Mouse (Mus musculus) liver, embryonic 13.5 days (tissue): ENCODE results near the gene Ppp2r5b. TPM values are rescaled to one million over a fixed set of nuclear protein-coding genes. Genes with fewer than 3 reads are reported as not detected.
A peak's percentile ranks its signal among the peaks of the same experiment; 100 is the strongest.

Experiments
- ATAC-seq: fragments of 200-750 bp; cut with Nextera tagmentation; 2 replicates; pipeline ENCODE4 v1.8.0; 2017; ENCODE audit warnings: low read depth, mild to moderate bottlenecking, moderate number of reproducible peaks, moderate library complexity
- DNase-seq: peaks from one replicate; pipeline ENCODE4 v3.0.0; 2022
- H3K27ac ChIP-seq: fragments of 300-500 bp; sonication (generic); 2 replicates; pipeline ENCODE4 v1.5.1; 2015; ENCODE audit warnings: moderate library complexity, mild to moderate bottlenecking, inconsistent platforms
- H3K27me3 ChIP-seq: fragments of 300-500 bp; sonication (generic); 2 replicates; pipeline ENCODE4 v1.6.1; 2015; ENCODE audit warnings: mild to moderate bottlenecking, inconsistent platforms
- H3K36me3 ChIP-seq: fragments of 300-500 bp; sonication (generic); 2 replicates; pipeline ENCODE4 v1.6.1; 2015; ENCODE audit warnings: mild to moderate bottlenecking, inconsistent platforms
- H3K4me1 ChIP-seq: fragments of 300-500 bp; sonication (generic); replicated peaks from 2 replicates; pipeline ENCODE4 v1.6.1; 2015; ENCODE audit warnings: inconsistent platforms
- H3K4me2 ChIP-seq: fragments of 300-500 bp; sonication (generic); 2 replicates; pipeline ENCODE4 v1.6.1; 2015; ENCODE audit warnings: inconsistent platforms, mild to moderate bottlenecking, moderate library complexity
- H3K4me3 ChIP-seq: fragments of 300-500 bp; sonication (generic); replicated peaks from 2 replicates; pipeline ENCODE4 v1.5.1; 2015; ENCODE audit warnings: mild to moderate bottlenecking, inconsistent platforms
- H3K9ac ChIP-seq: fragments of 300-500 bp; sonication (generic); 2 replicates; pipeline ENCODE4 v1.6.1; 2015; ENCODE audit warnings: mild to moderate bottlenecking, inconsistent platforms
- H3K9me3 ChIP-seq: fragments of 300-500 bp; sonication (generic); replicated peaks from 2 replicates; pipeline ENCODE4 v1.6.1; 2016; ENCODE audit warnings: inconsistent platforms
- WGBS: fragments of 180-500 bp; shearing (Covaris S2); methylation state at CpG from one replicate; pipeline ENCODE4 v1.1.7; 2015; ENCODE audit not compliant: insufficient replicate concordance; 5-methylcytosine and 5-hydroxymethylcytosine counted together
- polyA plus RNA-seq: library from polyadenylated mRNA; unstranded; fragments of >200 nt; fragmentation: Nextera tagmentation; extraction: Ambion mirVana; gene quantifications from 2 replicates; pipeline ENCODE4 v1.2.1, GENCODE M21; 2015

Ppp2r5b gene
- polyA plus RNA-seq, 1 experiment from 2014 or later: 3.5 TPM

- Histone ChIP-seq H3K4me3 (no peak overlapping the region), H3K27me3 (no peaks in the 10 kb centered on the region), H3K4me2 (no peak overlapping the region), H3K9me3 (no peaks in the 10 kb centered on the region), H3K4me1 (peaks cover 13% of the 10 kb centered on the region), H3K9ac (no peak overlapping the region), H3K36me3 (peaks cover 83% of the 10 kb centered on the region), H3K27ac (no peak overlapping the region)
- DNase-seq (no peak), ATAC-seq (no peak)
- WGBS: 87% methylated on average over 29 of the region's 29 CpGs
Observed at GRCm38 (mm10) chr19:6247526-6248300, 12.0 kb upstream of the Ppp2r5b start.

DNA sequence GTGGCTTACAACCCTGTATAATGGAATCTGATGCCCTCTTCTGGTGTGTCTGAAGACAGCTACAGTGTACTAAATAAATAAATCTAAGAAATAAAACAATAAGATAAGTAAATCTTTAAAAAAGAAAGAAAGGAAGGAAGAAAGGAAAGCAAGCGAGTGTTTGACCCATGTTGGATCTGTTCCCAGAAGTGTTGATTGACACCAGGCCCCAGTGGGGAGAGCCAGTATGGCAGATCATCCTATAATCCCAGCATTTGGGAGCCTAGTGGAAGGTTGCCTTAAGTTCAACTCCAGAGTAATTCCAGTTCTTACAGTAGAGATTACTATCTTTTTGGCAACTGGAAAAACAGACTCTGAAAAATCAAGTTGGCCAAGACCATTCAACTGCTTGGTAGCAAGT is 10.1 kb upstream of the Ppp2r5b start:
- ATAC-seq (no peak), DNase-seq (no peak)
- H3K27me3 ChIP-seq: no peaks in the 10 kb centered on the region
- H3K4me3 ChIP-seq: no peak overlapping the region
- 72% methylated on average over 1 of the region's 1 CpGs for WGBS
- peaks cover 64% of the 10 kb centered on the region for H3K36me3 ChIP-seq
- no peak overlapping the region for H3K27ac ChIP-seq
- H3K4me1 ChIP-seq: peaks cover 24% of the 10 kb centered on the region
- no peak overlapping the region for H3K9ac ChIP-seq
- no peaks in the 10 kb centered on the region for H3K9me3 ChIP-seq
- H3K4me2 ChIP-seq: no peak overlapping the region

DNA sequence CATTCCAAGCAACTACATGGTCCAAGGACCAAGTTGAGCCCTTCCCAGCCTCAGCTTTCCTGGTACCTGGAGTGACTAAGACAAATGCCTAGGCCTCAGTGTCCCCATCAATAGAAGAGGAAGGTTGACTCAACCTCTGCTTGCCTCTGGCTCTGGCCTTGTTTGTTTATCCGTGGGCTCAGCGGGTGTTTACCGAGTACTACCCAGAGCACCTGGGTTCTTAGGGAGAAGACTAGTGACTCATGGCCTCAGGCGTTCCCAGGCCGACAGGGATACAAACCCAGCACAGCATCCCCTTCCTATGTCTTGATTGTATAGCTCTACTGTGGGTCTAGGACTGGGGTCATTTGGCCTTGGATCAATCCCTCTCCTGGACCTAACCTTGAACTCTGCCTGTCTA is 7.6 kb upstream of the Ppp2r5b start:
- Histone ChIP-seq H3K9ac (peak overlapping the region; percentile 94; the same call in 1 of the 2 replicates), H3K27me3 (no peaks in the 10 kb centered on the region), H3K4me2 (peak overlapping the region; percentile 94), H3K9me3 (no peaks in the 10 kb centered on the region), H3K4me3 (peak overlapping the region; percentile 90), H3K27ac (peak overlapping the region; percentile 88; the same call in 1 of the 2 replicates), H3K36me3 (peaks cover 46% of the 10 kb centered on the region), H3K4me1 (peaks cover 48% of the 10 kb centered on the region)
- ATAC-seq (no peak), DNase-seq (no peak)
- WGBS: 78% methylated on average over 5 of the region's 5 CpGs

GRCm38 (mm10) chr19:6242281-6242680 is 6.6 kb upstream of the Ppp2r5b start:
- peaks cover 55% of the 10 kb centered on the region for H3K4me1 ChIP-seq
- peaks cover 36% of the 10 kb centered on the region for H3K36me3 ChIP-seq
- no peaks in the 10 kb centered on the region for H3K27me3 ChIP-seq
- WGBS: 0% methylated on average over 4 of the region's 4 CpGs
- peak; percentile 70 for DNase-seq
- peak overlapping the region; percentile 94 for H3K4me2 ChIP-seq
- H3K9me3 ChIP-seq: no peaks in the 10 kb centered on the region
- peak overlapping the region; percentile 94 for H3K9ac ChIP-seq
- H3K27ac ChIP-seq: peak overlapping the region; percentile 88
- H3K4me3 ChIP-seq: peak overlapping the region; percentile 90
- ATAC-seq: 0 out of 2 replicates have a peak, but pooled peaks have one; percentile 6

DNA sequence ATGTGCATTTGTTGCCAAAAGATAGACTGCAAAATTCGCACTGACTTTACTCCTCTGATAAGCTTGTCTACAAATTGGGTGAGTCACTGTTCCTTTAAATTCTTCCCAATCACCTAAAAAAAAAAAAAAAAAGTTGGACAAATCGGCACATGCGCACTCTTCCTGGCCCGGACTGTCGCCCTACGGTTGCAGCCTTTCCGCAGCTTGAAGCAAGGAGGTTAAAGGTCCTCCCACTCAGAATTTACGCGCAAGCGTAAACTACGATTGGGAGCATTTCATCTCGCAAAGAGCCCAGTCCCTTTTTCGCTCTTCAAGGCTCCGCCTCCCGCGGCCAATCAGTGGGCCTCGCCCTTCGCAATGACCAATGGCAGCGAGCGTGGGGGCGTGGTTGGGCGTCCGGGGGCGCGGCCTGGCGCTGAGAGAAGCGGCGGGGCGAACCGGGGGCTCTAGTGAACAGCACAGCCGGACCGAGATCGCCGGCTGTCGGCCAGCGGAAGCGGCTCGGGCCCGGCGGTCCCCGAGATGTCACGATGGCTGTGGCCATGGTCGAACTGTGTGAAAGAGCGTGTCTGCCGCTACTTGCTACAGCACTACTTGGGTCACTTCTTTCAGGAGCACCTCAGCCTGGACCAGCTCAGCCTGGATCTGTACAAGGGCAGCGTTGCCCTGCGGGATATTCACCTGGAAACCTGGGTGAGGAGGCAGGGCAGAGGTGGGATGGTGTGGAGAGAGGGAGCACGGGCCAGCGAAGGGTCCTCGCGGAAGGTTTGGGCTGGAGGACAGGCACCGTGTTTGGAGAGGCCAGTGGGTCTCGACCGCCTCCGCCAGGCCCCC is 5.8 kb upstream of the Ppp2r5b start, which contains the start of gene Atg2a:
TSS of gene Atg2a (plus strand) at position 395 of the 834 bp plus-strand sequence.
- under 1% methylated on average over 55 of the region's 55 CpGs for WGBS
- ATAC-seq: peak; percentile 88

DNA sequence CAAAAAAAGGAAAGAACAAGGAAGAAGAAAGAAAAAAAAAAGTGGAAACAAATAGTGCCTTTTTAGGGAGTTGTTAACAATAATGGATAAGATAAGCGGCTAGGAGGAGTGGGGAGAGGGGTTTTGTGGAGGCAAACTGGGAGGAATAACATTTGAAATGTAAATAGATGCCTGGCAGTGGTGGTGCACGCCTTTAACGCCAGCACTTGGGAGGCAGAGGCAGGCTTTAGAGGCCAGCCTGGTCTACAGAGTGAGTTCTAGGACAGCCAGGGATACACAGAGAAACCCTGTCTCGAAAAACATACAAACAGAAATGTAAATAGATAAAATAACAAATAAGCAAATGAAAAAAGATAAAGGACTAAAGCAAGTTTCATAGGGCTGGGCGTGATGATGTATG is 5.1 kb upstream of the Ppp2r5b start:
- Histone ChIP-seq H3K9me3 (no peaks in the 10 kb centered on the region), H3K4me3 (peak overlapping the region; percentile 41), H3K36me3 (peaks cover 21% of the 10 kb centered on the region), H3K27me3 (no peaks in the 10 kb centered on the region), H3K9ac (peak overlapping the region; percentile 62), H3K4me2 (peak overlapping the region; percentile 53), H3K27ac (peak overlapping the region; percentile 94), H3K4me1 (peaks cover 67% of the 10 kb centered on the region)
- DNase-seq (no peak), ATAC-seq (no peak)
- WGBS: 30% methylated on average over 5 of the region's 5 CpGs

More for the DNA sequence above, 5.8 kb upstream of the Ppp2r5b start, which contains the start of gene Atg2a:
- Histone ChIP-seq H3K9ac (peak within 1 kb of the TSS; percentile 94), H3K27ac (peak within 1 kb of the TSS; percentile 94), H3K27me3 (no peaks in the 10 kb centered on the region), H3K9me3 (no peaks in the 10 kb centered on the region), H3K4me1 (peaks cover 63% of the 10 kb centered on the region), H3K4me3 (peak within 1 kb of the TSS; percentile 90), H3K4me2 (peak within 1 kb of the TSS; percentile 94), H3K36me3 (peaks cover 28% of the 10 kb centered on the region)
- DNase-seq: peak; percentile 99

- 15% methylated on average over 1 of the region's 1 CpGs for WGBS
- peak overlapping the region; percentile 94 for H3K27ac ChIP-seq
- H3K9ac ChIP-seq: peak overlapping the region; percentile 62
Observed at GRCm38 (mm10) chr19:6240136-6240535, 4.5 kb upstream of the Ppp2r5b start.

DNA sequence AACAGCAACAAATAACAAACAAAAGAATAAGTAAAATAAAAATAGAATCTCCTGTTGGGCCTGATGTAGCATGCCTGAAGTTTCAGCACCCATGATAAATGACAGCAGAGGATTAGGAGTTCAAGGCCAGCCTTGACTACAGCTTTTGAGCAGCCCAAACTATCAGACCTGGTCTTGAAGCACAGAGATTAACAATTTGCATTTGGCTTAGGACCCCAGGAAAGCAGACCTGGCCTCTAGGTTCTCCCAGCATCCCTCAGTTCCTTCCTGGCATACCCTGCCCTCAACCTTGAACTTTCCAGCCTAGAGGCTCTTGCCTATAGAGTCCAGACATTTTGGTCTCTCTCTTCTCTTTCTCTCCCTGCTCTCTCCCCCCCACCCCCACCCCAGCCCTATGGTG is 3.1 kb upstream of the Ppp2r5b start:
- Histone ChIP-seq H3K9ac (no peak overlapping the region), H3K27me3 (no peaks in the 10 kb centered on the region), H3K4me2 (no peak overlapping the region), H3K36me3 (0 out of 2 replicates have a peak, but pooled peaks cover under 1% of the 10 kb centered on the region), H3K4me1 (peaks cover 82% of the 10 kb centered on the region), H3K4me3 (no peak overlapping the region), H3K27ac (peak overlapping the region; percentile 94), H3K9me3 (no peaks in the 10 kb centered on the region)
- DNase-seq (no peak), ATAC-seq (no peak)

More at GRCm38 (mm10) chr19:6240136-6240535, 4.5 kb upstream of the Ppp2r5b start:
- DNase-seq (peak; percentile 60), ATAC-seq (peak; percentile 51)
- peak overlapping the region; percentile 53 for H3K4me2 ChIP-seq
- no peaks in the 10 kb centered on the region for H3K27me3 ChIP-seq
- H3K9me3 ChIP-seq: no peaks in the 10 kb centered on the region
- H3K4me3 ChIP-seq: peak overlapping the region; percentile 41; the same call in 1 of the 2 replicates
- H3K4me1 ChIP-seq: peaks cover 71% of the 10 kb centered on the region
- H3K36me3 ChIP-seq: peaks cover 15% of the 10 kb centered on the region

DNA sequence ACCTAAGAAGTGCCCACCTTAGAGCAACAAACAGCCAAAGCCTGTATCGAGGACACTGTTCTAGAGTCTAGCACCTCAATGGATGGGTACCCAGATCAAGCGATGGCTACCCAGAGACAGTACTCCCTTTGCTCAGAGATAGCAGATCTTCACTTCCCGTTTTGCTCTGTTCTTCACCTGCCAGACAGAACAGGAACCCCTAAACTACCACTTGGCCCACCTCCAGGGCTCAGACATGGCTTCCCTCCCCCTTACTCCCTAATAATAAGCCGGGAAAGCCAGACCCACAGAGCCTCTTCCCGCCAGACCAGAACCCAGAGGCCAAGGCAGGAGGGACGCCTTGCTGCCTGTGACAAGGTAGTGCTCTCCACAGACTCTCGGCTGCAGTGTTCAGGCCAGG is 1.2 kb upstream of the Ppp2r5b start:
- no peak overlapping the region for H3K4me3 ChIP-seq
- ATAC-seq (no peak), DNase-seq (no peak)
- H3K4me2 ChIP-seq: no peak overlapping the region
- peak overlapping the region; percentile 24; the same call in 1 of the 2 replicates for H3K27ac ChIP-seq
- H3K36me3 ChIP-seq: no peaks in the 10 kb centered on the region
- no peak overlapping the region for H3K9ac ChIP-seq
- H3K4me1 ChIP-seq: peaks cover 65% of the 10 kb centered on the region
- WGBS: 64% methylated on average over 7 of the region's 7 CpGs
- H3K9me3 ChIP-seq: no peaks in the 10 kb centered on the region
- H3K27me3 ChIP-seq: no peaks in the 10 kb centered on the region

- Histone ChIP-seq H3K9me3 (no peaks in the 10 kb centered on the region), H3K4me1 (peaks cover 65% of the 10 kb centered on the region), H3K27ac (peak overlapping the region; percentile 98), H3K27me3 (no peaks in the 10 kb centered on the region), H3K36me3 (0 out of 2 replicates have a peak, but pooled peaks cover 3% of the 10 kb centered on the region), H3K9ac (peak overlapping the region; percentile 80), H3K4me3 (peak overlapping the region; percentile 67), H3K4me2 (peak overlapping the region; percentile 88)
- WGBS: 1% methylated on average over 9 of the region's 9 CpGs
- ATAC-seq (peak; percentile 79), DNase-seq (peak; percentile 81)
Observed at GRCm38 (mm10) chr19:6236053-6236441, 375 bp upstream of the Ppp2r5b start.
